Mouse (Mus musculus): ENCODE measurements at regions not wholly inside any gene's neighbourhood (a gene's known extent, or its start where the extent isn't known, plus 50 kb on each side); places are given as distances from the start of the nearest gene placed in this dataset.
A peak's percentile ranks its signal among the peaks of the same experiment; 100 is the strongest.

GRCm38 (mm10) chr15:65347277-65347676, 332.6 kb upstream of the Gm21961 start:
- DNase-seq (ENCODE audit: inconsistent ontology term) = no peak

GRCm38 (mm10) chr15:65342501-65342900, 327.8 kb upstream of the Gm21961 start:
- DNase-seq (ENCODE audit: inconsistent ontology term) = peak; percentile 87

GRCm38 (mm10) chr15:65334076-65334475, 319.4 kb upstream of the Gm21961 start:
- no peak for DNase-seq (ENCODE audit: inconsistent ontology term)

GRCm38 (mm10) chr15:65308066-65308465, 293.4 kb upstream of the Gm21961 start:
- DNase-seq (ENCODE audit: inconsistent ontology term) = peak; percentile 3

GRCm38 (mm10) chr15:65258816-65259215, 244.1 kb upstream of the Gm21961 start:
- DNase-seq (ENCODE audit: inconsistent ontology term) = no peak

- DNase-seq (ENCODE audit: inconsistent ontology term) = no peak
Measured at GRCm38 (mm10) chr15:65222504-65222903, 207.8 kb upstream of the Gm21961 start.

GRCm38 (mm10) chr15:65217908-65218307, 203.2 kb upstream of the Gm21961 start:
- no peak for DNase-seq (ENCODE audit: inconsistent ontology term)

GRCm38 (mm10) chr15:65196307-65196706, 181.6 kb upstream of the Gm21961 start:
- DNase-seq (ENCODE audit: inconsistent ontology term) = no peak

GRCm38 (mm10) chr15:65193654-65194053, 178.9 kb upstream of the Gm21961 start:
- DNase-seq (ENCODE audit: inconsistent ontology term) = peak; percentile 11

Measured in Muller cell, postnatal 12 days (primary cell).